Mouse (Mus musculus): ENCODE data around the gene B4galt7. TPM values are rescaled to one million over a fixed set of nuclear protein-coding genes. Genes with fewer than 3 reads are reported as not detected.
"Not testable (repeated sequence)": the region's sequence is repeated elsewhere in the genome, so short reads cannot be mapped to it uniquely, and the experiment has no call there.

B4galt7 gene
- total RNA-seq (2021), result 10 to 100 TPM; 24.9 to 25.5 TPM

DNA sequence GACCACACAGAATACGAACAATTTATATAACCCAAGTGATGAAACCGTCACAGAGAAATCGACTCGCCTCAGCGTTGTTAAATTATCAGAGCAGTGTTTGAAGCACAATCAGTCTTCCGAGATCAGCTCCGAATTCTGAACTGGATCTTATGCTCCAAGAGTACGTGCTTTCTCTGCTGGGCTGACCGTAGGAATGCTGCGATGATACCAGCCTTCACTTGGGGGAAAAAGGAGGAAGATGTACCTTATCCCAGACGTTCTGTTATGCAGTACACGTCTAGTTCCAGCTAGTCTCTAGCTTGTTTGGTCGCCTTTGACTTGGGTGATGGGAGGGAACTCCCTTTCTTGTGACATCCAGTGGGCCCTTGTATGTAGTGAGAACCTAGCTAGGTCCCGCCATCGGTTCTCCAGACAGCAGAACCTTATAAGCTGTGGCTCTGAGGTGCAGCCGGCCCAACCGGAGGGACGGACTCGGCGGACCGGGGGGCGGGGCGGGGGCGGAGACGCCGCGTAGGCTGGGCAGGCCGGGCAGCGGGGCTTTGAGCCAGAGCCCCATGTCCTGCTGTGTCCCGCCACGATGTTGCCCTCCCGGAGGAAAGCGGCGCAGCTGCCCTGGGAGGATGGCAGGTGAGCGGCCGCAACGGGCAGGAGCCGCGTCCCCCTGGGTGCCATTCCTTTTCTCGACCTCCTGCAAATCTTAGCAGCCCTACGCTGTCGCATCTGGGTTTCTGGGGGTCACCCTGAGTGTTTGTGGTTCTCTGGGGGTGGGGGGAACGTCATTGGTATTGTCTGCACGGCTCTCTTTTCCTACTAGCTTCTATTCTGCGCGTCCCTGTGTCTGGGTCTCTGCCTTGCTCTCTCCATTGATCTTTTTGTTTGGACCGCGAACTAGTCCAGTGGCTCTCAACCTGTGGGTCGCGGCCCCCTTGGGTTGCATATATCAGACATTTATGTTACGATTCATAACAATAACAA is at the start of gene B4galt7:
TSS of gene B4galt7 (plus strand) at position 331 of the 975 bp plus-strand sequence.
- intact Hi-C loops (cut with DNase I), result loop anchor here (2.0 kb wide), 1 partner anchor 41 kb away; no protein-coding TSS in a partner anchor

DNA sequence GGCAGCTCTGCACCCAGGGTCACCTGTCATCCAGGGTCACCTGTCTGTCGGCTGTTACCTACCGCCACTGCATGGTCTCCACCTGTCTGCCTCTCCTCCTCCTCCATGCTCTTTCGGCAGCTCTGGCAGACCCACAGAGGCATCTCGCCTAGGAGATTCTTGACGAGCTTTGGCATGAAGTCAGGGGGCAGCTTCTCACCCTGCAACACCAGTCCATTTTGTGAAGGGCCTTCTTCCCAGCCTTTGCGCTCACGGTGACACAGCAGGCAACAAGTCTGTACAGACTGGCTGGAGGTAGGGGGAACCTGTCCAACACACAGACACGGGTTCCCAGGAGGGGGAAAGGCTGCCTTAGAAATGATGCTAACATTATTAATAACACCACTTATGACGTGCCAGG is 43.8 kb upstream of the B4galt7 start:
- no peak for DNase-seq (ENCODE audit: extremely low spot score in 1 of 2, low spot score in 2 of 2)
- intact Hi-C loops (cut with DNase I), result no loop called here

More for the DNA sequence above, at the start of gene B4galt7:
- DNase-seq (ENCODE audit: extremely low spot score in 1 of 2, low spot score in 2 of 2), result peak; percentile 68 to 92

DNA sequence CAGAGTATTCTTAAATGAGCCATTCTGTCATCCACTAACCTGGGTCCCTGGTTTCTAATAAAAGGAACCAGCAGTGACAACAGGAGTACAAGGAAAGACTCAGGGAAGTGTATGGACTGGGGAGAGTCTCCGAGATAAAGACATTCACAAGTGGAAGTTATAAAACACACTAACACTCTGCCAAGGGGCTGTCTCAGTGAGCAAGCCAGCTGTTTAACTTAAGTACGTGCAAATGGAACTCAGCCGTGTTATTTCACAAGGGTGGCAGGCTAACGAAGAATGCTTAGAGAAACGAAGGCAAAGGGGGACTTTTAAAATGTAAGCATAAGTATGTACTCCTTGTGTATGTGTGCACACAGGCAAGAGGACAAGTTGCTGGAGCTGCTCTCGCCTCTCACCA is 42.2 kb upstream of the B4galt7 start:
- DNase-seq (ENCODE audit: extremely low spot score in 1 of 2, low spot score in 2 of 2), result no peak
- intact Hi-C loops (cut with DNase I), result no loop called here

DNA sequence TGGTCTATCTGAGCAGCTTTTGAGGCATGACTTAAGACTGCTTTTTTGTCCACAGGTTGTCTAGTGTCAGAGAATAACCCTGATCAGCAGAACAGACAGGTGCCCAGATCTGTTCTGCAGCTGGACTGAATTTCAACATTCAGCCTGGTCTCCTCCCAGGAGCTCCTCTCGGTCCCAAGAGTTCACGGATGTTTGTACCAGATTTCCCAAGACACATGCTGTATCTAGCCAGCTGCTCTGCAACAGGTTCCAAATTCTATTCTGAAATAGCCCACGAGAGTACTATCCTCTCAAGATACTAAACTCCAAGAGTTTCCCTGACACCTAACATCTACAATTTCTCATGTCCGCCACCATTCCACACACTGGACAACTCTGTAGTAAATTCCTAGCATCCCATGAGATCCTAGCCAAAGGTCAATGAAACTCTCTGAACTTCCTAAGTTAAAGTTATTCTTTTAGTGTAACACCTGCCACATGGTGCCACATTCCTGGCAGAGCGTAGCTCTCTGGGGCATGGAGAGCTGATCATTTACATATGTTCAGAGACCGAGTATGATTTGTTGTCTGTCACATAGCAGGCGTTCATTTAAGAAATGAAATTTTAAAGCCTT is 36.3 kb upstream of the B4galt7 start:
- no peak for DNase-seq (ENCODE audit: extremely low spot score in 1 of 2, low spot score in 2 of 2)
- intact Hi-C loops (cut with DNase I), result no loop called here

DNA sequence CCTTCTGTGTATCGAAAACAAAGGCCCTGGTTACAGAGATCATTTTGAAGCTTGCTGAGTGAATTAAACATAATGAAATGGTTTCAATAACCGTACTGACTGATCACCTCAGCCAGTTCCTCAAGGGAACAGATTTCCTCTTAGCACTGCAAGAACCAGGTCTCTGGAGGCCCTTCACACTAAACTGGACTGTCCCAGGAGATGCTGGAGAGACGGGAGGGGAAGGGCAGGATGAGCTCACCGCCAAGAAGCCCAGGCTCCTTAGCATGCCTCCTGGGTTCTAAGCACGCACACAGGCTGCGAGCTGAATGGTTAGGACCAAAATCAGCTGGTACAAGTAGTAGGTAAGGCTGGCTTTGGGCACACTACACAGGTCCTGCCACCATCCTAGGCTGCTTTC is 32.7 kb upstream of the B4galt7 start:
- intact Hi-C loops (cut with DNase I), result no loop called here
- DNase-seq (ENCODE audit: extremely low spot score in 1 of 2, low spot score in 2 of 2), result no peak

DNA sequence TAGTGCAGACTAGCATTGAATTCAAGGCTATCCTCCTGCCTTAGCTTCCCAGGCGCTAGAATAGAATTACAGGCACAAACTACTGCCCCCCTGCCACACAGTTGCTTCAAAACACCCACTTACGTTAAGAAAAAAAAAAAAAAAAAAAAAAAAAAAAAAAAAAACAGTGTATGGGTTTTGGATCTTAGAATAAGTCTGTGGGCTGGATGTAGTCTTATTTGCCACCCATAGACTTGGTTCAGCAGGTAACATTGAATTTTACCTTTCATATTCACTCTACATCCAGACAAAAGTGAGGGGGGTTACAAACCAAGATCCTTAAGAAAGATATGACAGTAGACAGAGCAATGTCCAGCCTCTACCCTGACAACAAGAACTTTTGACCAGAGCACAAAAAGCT is 31.7 kb upstream of the B4galt7 start:
- no peak for DNase-seq (ENCODE audit: extremely low spot score in 1 of 2, low spot score in 2 of 2)
- intact Hi-C loops (cut with DNase I), result no loop called here

DNA sequence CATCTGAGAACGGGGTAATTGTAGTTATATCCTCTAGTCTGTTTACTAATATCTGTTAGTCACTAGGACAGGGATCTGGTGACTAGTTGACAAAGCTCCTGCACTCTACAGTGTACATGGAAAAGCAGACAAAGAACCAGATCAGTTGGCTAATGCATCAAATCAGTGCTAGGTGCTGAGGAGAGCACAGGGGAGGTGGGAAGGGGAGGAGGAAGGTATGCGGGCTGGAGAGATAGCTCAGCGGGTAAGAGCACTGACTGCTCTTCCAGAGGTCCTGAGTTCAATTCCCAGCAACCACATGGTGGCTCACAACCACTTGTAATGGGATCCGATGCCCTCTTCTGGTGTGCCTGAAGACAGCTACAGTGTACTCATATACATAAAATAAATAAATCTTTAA is 31.2 kb upstream of the B4galt7 start:
- DNase-seq (ENCODE audit: extremely low spot score in 1 of 2, low spot score in 2 of 2); intact Hi-C loops (cut with DNase I): not testable (repeated sequence)

DNA sequence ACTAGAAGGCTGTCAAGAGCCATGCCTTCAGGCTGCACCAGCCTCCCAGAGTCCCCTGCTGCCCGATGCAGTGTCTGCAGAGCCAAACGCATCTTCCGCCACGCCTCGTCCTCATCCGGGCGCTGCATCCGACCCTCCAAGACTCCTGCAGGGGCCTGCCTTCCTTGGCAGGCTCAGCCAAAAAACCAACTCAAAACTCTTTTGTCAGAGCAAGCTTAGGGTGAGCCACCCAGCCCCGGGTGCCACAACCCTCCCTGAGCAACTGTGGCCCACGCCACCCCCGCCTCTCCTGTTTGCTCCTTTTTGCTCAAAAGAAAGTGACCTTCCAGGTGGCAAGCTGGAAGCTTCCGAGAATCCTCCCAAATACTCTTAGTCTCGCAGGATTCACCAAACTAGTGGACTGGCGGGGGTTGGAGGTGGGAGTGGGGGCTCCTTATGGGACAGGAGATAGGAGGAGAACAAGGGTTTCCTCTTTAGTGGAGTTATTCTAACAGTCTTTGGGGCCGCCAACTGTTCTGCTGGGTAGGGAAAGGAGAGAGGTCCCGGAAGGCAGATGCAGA is 29.9 kb upstream of the B4galt7 start:
- intact Hi-C loops (cut with DNase I), result no loop called here
- peak in 1 of 2 experiments; percentile 73 for DNase-seq (ENCODE audit: extremely low spot score in 1 of 2, low spot score in 2 of 2)

DNA sequence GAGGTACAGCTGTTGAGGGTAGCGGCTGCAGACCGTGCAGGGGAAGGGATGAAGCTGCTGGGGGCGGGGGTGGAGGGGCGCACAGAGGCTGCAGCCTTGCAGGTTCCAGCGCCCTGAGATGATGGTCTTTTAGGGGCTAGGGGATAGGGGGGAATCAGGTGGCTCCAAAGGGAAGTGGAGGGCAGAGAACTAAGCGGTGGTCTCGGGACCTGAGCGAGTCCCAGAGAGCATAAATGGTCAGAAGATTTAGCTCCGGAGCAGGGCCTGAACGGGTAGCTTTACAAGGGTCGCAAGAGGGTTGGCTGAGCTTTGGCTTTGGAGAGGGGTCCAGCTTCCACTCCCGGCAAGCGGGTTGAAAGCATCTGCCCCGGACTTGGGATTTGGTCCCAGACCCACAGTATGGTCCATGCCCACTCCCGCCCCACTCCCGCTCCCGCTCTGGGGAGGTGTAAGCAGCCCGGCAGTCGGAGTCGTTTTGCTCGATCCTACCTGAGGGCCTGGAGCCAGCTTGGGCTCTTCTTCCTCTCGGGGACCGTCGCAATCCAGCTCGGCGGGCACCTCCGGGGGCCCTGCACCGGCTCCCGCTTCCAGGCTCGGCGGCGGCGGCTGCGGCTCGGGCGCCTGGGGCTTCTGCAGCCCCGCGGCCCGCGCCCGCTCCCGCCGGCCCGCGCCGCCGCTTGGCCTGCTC is 29.3 kb upstream of the B4galt7 start:
- peak in 1 of 2 experiments; percentile 70 for DNase-seq (ENCODE audit: extremely low spot score in 1 of 2, low spot score in 2 of 2)
- intact Hi-C loops (cut with DNase I), result no loop called here

DNA sequence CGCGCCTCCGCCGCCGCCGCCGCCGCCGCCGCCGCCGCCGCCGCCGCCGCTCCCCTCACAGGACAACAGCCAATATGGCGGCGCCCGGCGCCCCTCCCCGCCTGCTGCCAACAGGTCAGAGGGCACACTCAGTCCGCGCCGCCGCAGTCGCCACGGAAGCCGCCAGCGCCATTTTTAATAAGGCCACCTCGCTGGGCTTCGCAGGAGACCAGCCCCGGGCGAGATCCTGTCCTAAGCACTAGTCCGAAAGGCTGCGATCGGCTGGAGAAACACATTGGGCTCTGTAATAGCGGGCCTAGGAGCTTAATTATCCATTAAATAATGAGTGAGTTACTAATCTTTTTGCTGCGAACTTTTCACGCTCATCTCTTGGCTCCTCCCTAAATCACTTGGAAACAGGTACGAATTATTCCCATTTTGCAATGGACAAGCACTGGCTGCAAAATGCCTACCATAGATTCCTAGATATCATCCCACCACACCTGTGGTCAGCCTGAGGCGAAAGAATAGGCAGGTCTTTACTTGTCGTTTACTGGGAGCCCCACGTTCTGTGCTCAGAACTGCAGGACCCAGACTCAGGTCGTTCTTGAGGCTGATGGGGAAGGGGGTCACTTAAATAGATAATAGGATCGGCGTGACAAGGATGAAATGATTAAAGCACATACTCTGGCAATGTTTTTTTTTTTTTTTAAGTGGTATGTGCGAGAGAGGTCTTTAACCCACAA is 28.5 kb upstream of the B4galt7 start, which contains the start of gene Fam193b:
TSS of gene Fam193b (minus strand) at position 94 of the 725 bp plus-strand sequence.
- intact Hi-C loops (cut with DNase I), result no loop called here
- DNase-seq (ENCODE audit: extremely low spot score in 1 of 2, low spot score in 2 of 2), result peak; percentile 90 to 96

DNA sequence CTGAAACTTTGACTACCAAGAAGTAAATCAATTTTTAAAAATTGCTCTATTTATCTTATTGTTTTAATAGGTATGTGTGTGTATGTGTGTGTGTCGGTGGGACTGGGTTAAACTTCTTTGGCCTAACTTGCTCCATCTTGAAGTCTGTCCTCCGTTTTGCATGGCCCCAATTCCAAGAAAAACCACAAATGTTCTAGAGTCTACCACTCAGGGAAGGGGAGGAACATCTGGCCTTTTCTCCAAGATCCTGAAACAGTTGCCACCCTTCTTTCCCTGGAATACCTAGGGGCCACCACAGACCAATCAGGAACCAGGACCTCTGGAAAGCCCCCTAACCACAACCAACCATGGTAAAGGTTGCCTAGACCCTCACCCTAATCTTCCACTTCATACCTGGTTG is 27.7 kb upstream of the B4galt7 start:
- intact Hi-C loops (cut with DNase I), result no loop called here
- DNase-seq (ENCODE audit: extremely low spot score in 1 of 2, low spot score in 2 of 2), result no peak

DNA sequence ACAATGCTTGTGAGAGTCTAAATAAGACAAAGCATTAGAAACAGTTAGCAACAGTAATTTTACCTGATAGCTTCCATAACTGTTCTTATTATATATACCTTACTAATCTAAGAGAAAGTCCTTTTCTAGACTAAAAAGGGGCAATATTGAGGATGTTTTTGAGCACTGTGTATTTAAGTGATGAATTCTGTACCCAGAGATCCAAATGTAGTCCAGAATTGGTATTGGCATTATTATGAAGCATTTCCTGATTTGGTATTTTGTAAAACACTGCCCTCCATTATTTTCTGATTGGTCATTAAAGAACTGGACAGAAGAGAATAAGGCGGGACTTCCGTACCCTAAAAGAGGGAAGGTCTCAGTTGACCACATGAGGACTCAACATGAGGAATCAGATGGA is 26.3 kb upstream of the B4galt7 start, which contains the start of gene Tmed9:
TSS of gene Tmed9 (plus strand) at position 301 of the 400 bp plus-strand sequence.
- intact Hi-C loops (cut with DNase I), result no loop called here
- DNase-seq (ENCODE audit: extremely low spot score in 1 of 2, low spot score in 2 of 2), result no peak

DNA sequence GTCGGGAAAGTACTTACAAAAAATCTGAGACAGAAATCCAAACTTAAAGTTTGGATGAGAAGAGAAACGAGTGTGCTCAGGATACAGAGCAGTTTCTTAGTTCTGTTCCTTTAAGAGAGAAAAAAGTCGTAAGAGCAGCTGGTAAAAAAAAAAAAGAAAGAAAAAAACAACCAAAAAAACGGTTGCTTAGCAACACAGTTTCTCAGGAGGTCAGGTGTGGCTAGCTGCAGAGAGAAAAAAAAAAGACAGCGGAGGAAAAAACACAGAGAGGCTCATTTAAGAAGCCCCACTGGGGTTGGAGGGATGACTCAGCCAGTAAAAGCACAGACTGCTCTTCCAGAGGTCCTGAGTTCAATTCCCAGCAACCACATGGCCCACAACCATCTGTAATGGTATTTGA is 25.4 kb upstream of the B4galt7 start:
- DNase-seq (ENCODE audit: extremely low spot score in 1 of 2, low spot score in 2 of 2), result no peak
- intact Hi-C loops (cut with DNase I), result no loop called here

DNA sequence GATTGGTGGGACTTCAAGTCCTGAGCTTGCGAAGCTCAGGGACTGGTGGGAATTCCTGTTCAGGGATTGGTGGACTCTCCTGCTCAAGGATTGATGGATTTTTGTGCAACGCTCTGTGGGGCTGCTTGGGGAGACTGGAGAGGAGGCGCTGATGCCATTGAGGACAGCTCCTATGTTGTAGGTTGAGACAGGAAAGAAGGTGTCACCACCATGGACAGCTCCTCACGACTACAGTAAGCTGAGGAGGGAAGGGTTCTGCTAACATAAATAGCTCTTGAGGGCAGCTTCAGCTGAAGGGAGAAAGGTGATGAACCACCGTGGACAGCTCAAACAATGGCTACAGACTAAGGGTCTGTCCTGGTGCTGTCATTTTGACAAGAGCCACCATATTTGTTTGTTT is 23.8 kb upstream of the B4galt7 start:
- DNase-seq (ENCODE audit: extremely low spot score in 1 of 2, low spot score in 2 of 2), result no peak
- intact Hi-C loops (cut with DNase I), result no loop called here

DNA sequence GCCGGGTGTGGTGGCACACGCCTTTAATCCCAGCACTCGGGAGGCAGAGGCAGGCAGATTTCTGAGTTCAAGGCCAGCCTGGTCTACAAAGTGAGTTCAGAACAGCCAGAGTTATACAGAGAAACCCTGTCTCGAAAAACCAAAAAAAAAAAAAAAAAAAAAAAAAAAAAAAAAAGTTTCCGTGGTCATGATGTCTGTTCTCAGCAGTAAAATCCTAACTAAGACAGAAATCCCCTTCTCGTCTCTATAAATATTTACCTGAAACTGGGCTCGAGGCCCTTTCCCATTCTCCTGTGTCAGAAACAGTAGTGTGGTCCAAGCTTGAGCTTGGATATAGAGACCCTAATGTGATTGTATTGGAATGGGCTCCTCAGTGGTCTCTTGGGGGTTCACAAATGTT is 22.8 kb upstream of the B4galt7 start:
- DNase-seq (ENCODE audit: extremely low spot score in 1 of 2, low spot score in 2 of 2); intact Hi-C loops (cut with DNase I): not testable (repeated sequence)

DNA sequence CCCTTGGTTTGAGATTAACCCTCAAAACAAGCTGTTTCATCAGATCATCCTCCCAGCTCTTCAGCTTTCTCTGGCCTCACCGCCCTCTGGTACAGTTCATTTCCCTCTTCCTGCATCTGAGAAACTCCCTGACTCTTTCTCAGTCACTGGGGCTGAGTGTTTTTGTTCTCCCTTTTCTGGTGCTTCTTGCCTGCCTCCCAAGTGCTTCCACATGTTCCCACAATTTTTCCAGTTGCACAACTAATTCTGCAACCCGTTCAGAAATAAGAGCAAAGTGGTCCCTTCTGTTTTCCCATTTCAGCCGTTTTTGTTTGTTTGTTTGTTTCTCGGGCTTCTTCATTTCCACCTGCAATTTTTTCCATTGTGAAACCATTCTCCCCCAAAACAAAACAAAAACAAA is 21.6 kb upstream of the B4galt7 start:
- DNase-seq (ENCODE audit: extremely low spot score in 1 of 2, low spot score in 2 of 2), result no peak
- intact Hi-C loops (cut with DNase I), result no loop called here

DNA sequence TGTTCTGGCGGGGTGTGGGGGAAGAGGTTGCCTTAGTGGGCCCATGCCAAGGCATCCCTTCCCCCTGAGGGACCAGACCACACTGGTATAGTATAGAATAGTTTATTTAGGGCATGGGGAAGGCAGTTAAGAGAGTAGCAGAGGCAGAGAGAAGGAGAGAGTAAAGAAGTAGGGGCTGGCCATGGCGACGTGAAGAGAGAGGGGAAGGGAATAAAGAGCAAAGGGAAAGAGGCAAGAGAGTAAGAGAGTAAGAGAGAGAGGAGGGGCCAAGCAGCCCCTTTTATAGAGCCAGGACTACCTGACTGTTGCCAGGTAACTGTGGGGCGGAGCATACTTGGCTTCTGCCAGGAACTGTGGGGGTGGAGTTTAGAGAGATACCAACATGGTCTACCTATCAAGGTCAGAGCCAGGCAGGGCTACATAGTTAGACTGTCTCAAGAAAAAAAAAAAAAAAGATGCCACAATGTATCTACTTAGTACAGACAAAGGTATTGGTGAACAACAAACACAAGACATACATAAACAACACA is 7.7 kb upstream of the B4galt7 start:
- intact Hi-C loops (cut with DNase I), result no loop called here
- no peak for DNase-seq (ENCODE audit: extremely low spot score in 1 of 2, low spot score in 2 of 2)
